Mouse (Mus musculus): ENCODE results near the gene Cftr.

Cftr gene

DNA sequence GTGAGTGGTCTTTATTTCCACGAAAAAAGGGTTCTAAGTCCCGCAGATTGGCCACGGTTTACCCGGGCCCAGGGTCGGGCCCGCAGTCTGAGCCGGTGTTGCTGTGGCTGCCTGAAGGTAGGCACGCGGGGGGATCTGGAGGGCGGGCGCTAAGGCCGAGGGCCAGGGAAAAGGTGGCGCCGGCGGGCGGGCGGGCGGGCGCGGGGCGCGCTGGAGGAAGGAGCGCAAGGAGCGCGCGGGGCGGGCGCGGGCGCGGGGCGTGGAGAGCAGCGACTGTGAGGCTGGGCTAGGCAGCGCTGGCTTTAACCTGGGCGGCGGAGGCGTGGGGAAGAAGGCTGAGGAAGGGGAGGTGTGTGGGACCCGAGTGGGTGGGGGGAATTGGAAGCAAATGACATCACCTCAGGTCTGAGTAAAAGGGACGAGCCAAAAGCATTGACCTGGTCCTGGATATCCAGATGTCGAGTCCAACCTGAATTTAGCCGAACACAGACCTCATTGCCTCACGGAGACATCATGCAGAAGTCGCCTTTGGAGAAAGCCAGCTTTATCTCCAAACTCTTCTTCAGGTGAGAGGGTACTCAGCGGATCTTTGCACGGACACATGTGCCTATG lies at the start of gene Cftr:
Gene Cftr (plus strand): TSS at position 377 of the 612 bp plus-strand sequence.
- peak; percentile 50 to 67 for DNase-seq

DNA sequence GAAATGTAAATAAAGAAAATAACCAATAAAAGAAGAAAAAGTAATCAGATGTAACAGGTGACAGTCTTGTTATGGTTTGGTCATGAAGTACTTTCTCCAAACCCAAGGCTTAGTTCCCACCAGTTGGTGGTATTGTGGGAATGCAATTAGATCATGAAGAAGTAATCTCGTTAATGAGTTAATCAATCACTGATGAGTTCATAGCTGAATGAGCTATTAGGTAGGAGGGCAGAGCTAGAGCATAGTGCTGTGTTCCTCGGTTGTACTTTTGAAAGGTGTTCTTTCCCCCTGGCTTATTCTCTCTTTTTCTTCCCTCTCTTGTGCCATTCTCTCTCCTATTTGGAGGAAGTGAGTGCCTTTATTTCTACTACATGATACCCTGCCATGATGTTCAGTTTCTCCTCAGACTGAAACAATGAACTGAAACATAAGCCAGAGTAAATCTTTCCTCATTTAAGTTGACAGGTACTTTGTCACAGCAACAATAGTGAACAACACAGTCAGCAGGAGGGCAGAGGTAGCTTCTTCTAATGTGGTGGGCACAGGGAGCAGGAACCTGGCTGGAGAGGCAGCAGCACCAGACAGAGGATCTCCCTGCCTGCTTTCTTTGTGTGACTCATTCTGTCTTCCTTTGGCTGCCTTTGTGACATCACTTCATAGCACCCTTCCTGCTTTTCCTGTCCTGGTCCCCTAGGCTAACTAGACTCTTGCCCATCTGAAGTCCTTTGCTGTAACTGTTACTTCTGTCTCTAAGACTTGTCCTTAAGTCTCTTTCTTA lies 43.1 kb upstream of the Cftr start:
- no peak for DNase-seq

DNA sequence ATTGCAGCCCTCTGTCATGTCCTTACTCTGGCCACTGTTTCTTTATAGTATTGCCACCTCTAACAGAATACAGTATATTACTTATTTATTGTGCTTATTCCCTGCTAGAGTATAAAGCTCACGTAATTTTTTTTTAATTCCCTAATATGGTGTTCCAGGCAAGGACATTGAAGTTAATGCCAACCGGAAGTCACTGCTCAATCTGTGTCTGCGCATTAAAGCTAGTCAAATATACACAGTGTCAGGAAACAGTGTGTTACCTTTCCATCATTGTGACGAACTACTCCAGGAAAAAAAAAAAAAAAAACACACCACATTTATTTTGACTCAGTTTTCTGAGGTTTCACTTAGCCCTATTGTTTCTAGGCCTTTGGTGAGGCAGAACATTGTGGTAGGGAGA lies 42.4 kb upstream of the Cftr start:
- DNase-seq = no peak

DNA sequence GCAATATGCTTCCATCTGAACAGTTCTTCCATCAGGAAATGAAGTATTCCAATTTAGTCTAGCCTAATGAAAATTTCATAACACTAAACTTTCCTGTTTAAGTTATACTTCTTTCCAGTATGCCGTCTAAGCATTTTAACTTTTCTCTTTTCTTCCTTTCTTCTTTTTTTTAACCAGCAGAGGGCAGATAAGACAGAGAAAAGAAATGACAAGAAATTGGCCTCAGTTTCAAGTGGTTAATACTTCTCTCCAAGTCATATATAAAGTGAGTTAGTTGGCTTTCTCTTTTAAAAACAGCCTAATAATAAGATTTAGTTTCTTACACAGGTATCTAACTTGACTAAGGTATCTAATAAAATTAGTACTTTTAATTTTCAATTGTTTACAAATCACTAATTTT lies 35.2 kb upstream of the Cftr start:
- DNase-seq = no peak

DNA sequence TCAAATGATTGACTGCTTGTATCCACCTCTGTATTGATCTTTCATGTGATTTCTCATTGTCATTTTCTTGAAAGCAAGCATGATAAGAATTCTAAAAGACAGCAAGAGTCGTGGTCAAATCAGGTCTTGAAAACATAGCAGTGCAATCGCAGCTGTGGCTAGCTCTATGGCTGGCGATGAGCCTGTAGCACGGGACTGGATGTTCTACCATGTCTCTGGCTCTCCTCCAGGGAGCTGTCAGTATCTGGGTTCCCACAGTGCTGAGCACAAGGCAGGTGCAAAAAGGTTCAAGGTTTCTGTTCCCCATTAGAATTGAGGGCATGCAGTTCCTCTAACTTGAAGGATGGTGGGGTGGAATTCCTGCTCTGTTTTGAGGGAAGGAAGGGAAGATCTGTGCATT lies 17.5 kb upstream of the Cftr start:
- peak; percentile 72 to 75 for DNase-seq

DNA sequence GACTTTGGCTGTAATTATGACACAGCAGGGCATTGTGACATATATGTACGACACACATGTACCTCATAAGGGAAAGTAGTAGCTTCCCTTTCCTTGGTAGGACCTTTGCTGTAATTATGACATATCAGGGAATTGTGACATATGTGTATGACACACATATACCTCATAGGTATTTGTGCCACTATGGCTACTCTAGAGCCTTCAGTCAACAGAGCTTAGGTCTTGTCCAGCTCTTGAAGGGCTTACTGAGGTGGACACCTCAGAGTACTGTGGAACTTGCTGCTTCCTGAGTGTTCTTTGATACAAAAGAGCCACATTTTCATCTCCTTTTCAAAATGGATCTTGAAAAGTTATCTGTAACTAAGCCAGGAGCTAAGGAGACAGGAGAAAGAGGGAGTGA lies 869 bp upstream of the Cftr start:
- DNase-seq = no peak

DNA sequence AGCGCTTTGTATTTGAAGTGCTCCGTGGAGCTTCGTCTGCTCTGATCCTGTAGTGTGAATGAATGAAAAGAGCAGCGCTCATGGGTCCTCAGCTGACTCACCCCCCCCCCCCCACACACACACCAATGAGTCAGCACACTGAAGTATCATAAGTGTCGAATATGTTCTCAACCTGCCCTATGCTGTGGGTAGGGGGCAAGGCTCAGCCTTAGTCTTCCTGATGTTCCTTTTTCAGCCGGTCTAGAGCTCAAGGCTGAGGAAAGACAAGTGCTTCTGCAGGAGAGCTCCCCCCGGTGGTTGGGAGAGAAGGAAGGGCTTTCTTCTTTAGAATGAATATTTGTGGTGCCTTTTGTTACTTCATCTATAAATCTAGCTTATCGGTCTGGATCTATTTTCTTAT lies 1.1 kb downstream of the Cftr start:
- peak; percentile 37 to 48 for DNase-seq

DNA sequence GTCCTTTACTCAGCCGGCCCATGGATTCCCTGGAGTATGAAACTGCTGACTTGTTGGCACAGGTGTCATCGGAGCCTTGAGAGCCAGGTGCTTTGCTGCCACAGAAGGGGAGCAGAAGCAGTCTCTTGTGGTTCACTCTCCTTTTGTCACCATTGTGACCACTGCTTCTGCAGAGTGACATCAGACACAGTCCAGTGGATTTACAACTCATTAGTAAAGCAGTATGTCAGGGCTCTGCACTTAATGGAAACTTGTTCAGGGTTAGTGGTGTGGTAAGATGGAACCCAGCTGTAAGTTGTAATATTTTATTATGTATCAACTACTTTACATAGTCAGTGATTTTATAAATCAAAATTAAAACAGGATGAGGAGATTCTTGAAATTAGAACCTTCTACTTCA lies 7.0 kb downstream of the Cftr start:
- no peak for DNase-seq

DNA sequence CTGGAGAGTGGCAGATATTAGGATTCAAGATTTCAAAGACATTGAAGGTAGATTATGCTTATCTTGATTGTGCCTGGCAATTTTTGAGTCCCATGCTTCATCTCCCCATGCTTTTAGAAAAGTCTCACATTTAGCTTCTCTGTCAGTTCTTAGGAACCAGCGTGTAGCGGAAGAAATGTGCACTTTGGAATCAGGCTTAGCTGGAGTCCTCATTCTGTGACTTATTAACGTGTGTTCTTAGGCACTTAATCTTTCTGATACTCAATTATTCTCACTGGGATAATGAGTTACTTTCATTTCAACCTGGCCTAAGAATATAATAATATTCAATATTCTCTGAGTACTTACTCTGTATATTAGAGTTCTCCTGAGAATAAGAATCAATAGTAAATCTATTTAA lies 10.2 kb downstream of the Cftr start:
- no peak for DNase-seq

DNA sequence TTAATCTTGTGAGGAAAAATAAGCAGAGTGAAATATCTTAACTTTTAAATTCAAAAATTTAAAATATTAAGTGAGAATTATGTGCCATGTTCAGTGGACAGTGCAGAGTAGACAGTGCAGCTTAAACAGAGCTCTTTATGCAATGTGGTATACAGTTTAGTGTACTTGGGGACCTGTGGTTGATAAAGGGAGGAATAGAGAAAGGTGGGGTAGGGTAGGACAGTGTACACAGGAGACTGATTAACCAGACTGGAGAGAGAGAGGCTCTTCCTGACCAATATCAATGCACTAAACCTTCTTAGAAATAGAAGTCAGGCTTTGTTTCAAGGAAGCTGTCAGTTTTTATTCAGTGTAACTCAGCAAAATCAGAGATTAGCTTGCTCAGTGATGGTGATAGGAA lies 12.4 kb downstream of the Cftr start:
- DNase-seq = no peak

DNA sequence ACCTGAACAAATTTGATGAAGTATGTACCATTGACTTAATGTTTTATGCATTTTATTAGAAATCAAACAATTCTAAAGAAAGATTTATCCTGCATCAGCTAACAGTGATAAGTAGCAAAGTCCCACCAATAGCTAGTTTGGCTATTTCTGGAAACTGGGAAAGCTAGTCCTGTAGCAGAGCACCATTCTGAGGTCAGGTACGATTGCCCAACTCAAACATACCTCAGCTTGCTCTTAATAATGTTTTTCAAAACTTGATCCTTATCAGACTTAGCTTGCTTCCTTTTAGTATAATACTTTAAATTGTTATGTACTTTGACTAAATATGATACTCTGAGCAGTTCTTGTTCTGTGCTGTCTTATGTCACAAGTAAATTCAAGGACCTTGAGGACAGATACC lies 50.2 kb downstream of the Cftr start:
- DNase-seq = no peak

DNA sequence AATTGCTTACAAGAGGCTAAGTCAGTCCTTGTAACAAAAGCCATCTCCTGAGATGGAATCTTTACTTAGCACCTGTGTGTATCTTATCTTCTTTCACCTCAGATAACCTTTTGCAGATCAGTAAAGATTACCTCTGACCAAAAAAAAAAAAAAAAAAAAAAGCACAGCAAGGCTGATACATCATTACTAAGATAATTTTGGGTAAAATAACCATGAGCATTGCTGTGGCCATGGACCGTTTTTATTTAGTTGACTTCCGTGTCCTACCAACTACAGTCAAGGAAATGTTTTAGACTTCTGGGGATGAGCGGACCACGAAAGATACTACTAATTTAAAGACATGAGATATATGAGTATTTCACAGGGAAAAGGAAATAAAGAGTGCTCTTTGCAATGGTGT lies 52.7 kb downstream of the Cftr start:
- DNase-seq = no peak

DNA sequence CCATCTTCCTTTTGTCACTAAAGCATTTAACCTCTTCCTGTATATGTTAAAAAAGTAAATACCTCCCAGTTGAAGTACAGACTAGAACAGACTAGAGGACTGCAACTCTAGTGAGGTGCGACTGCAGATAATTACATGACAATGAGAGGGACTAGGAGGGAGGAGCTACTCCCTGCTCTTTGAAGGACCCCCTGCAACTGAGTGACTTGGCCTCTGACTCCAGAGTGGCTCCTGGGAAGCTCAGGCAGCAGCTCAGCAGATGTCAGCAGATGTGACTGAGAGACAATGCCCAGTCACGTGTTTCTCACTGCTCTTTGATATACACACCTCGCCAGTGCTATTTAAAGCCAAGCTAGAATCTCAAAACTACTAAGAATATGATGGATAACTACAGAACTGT lies 54.7 kb downstream of the Cftr start:
- DNase-seq = no peak

DNA sequence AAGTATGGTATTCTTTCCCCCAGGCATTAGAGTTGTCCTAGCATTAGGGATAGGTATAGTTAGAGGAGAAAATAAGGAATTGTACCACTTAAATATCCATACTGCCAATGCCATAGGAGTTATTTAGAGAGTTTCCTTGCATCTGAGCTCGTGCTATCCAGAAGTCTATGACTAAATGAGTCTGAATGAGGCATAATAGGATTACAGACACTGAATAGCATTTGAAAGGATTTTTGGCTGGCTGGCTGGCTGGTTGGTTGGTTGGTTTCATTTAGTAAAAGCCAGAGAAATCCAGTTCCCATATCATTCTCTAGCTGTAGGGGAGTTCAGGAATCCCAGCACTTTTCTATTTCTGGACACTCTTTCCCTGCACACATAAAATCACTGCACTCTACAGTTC lies 76.0 kb downstream of the Cftr start:
- DNase-seq = no peak

DNA sequence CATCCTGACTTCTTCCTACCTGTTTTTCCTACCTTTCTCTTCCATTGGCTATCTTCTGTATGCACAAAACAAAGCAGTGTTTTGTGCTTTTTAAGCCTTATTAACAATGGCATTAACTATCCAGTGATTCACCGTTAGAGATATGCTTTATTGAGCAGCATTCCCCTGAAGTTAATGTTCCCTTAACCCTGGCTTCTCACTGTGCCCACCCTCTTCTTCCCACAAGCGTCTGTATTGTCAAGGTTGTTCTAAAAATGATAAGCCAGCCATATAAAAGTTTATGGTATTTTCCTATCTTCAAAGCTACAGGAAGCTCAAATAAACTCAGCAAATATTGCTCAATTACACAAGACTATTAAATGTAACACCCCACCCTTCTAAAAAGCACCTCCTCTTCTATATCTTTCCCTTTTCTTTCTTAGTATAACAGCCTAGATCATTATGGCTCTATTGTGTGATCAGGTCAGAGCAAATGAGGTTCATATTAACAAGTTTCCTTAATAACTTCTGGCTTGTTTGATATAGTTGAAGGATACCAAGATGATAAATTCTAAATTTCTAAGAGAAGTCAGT lies 77.5 kb downstream of the Cftr start:
- DNase-seq = no peak

DNA sequence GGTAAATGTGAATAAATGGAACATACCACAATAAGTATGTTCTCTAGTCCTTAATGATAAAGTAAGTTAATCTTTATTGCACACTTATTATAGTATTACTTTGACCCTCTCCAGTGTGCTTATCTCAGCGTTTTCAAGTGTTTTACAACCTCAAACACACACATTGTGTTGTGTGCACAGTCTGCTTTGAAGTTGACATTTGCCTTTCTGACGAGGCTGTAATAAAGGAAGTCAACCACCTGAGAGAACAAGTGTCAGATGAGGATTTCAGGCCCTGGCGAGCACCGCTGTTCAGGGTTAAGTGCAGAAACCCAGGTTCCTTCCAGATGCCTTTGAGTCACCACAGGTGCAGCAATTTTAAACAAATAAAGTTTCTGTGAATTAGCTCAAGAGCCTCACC lies 78.0 kb downstream of the Cftr start:
- no peak for DNase-seq

DNA sequence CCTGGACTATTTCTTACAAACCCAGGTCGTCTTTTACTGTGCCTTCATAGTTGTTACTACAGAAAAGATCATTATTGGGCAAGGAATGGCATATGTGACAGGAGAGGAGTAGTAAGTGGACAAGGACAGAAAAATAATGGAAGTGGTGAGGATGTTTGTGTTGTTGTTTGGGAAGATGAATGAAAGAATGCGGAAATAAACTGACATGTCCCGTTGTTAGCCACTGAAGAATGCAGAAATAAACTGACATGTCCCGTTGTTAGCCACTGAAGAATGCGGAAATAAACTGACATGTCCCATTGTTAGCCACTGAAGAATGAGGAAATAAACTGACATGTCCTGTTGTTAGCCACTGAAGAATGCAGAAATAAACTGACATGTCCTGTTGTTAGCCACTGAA lies 84.1 kb downstream of the Cftr start:
- no peak for DNase-seq

DNA sequence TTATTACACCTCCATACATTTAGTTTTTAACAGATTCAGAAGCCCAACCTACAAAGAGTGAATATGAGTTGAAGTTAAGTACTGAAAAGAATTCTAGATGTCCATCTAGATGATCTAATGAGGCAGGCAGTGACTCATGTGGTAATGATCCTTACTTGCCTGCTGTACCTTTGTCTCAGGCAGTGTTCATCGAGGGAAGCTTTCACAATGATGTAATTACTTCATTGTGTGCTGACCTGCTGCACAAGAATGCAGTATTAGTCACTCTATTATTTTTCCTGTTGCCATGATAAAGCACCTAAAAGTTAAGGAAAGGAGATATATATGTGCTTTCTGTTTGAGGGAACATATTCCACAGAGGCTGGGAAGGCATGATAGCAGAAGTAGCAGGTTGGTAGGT lies 100.5 kb downstream of the Cftr start:
- no peak for DNase-seq

DNA sequence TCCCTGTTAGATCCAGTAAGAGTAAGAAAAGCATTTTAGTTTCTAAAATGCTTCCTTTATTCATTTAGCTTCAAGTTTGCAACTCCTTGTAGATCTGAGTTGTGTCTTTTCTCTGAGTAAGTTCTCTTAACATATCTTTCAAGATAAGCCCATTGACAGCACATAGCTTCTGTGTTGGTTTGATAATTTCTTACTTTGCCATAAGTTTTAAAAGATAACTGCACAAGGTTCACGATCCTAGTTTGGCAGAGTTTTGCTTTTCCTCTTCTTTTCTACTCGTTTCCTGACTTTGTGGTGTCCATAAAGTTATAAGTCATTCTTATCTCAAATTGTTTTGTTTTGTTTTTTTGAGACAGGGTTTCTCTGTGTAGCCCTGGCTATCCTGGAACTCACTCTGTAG lies 130.3 kb downstream of the Cftr start:
- no peak for DNase-seq

DNA sequence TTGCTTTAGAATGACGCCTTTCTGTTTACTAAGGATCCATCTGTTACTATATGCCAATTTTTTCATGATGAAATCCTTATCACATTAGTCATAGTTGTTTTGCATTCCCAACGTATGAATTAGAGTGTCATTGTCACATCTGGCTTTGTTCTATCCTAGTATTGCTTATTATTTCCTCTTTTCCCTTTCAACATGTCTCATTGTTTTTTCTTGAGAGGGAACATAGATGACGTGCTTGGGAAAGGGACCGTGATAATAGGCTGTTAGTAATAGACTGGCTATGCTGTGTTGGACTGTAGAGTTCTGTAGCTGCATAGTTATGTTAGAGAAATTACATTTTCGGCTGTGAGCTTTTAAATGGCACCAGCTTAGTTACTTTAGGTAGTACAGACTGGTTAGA lies 131.6 kb downstream of the Cftr start:
- DNase-seq = no peak

DNA sequence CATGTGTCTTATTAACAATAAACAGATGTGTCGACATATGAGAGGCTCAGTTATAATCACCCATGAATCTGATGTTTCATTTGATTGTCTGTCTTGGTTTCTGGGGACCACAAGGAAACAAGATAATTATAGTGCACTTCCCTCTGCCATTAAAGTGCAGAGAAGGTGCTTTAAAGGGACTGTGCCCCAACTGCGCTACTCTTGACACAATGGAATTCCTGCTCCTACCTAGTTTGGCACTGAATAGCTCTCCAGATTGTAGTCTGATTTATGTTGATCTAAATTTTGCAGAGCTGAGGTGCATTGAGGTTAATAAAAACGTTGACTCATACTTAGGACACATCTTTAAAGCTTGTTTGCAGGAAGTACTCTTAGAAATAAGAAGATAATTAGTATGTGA lies 132.7 kb downstream of the Cftr start:
- DNase-seq = no peak

DNA sequence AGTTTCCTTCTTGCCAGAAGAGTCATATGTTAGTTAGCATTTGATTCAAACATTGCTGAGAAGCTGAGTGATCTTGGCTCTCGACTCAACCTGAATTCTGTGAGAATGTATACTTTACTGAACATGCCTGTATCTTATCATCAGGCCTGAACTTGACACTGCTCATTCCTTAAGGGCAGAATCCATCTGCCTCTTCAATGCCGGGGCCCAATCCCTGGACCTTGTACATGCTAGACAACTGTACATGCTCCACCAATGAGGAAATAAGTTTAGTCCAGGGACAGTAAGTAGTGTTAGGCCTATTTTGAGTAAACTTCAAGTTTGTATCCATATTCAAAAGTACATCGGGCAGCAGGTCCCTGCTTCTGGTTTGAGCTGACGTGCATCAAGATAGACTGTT lies 134.6 kb downstream of the Cftr start:
- no peak for DNase-seq

DNA sequence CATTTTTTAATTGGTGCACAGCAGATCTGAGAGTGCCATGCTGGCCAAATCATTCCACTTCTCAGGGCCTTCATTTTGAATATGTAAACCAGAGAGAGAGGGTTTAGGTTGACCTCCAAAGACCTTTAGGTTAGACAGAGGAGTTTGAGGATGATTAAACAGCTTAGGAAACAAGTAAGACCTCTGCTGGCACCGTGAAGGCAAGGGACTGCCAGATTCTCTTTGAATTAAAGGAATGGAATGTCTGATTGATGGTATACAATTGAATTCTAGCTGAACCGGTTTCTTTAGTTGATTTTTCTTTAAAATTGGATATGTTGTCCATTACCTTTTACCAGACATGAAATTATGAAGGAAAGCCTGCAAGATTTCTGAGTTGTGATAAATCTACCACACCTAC lies 140.5 kb downstream of the Cftr start:
- DNase-seq = no peak

DNA sequence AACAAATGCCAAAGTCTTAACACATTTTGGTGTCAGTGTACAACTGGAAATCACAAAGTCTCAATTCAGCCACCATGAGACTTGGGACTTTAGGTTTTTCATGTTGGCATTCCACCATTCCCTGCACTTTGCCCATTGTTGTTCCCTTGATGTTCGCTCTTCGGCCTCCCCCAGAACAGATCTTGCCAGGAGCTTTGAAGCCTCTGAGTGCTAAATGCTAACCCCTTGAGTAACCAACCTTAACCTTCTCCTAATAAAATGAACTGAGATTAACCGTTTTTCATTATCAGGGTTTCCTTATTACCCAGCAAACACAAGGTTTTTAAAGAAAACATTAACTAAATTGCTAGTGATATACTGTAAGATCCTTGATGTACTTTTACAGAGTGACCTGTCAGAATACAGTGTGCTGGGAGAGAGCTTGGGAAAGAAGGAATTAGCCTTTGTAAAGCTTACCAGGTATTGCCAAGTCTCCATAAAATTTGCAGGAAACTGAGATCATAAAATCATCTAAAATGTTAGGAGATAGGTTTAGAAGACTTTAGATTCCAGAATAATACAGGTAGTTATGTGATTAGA lies 144.0 kb downstream of the Cftr start:
- no peak for DNase-seq

Data from cerebellum, postnatal 10 days (tissue).